Comparison of ENCODE assay signal across 8 mouse cellular contexts in the genomic region with DNA sequence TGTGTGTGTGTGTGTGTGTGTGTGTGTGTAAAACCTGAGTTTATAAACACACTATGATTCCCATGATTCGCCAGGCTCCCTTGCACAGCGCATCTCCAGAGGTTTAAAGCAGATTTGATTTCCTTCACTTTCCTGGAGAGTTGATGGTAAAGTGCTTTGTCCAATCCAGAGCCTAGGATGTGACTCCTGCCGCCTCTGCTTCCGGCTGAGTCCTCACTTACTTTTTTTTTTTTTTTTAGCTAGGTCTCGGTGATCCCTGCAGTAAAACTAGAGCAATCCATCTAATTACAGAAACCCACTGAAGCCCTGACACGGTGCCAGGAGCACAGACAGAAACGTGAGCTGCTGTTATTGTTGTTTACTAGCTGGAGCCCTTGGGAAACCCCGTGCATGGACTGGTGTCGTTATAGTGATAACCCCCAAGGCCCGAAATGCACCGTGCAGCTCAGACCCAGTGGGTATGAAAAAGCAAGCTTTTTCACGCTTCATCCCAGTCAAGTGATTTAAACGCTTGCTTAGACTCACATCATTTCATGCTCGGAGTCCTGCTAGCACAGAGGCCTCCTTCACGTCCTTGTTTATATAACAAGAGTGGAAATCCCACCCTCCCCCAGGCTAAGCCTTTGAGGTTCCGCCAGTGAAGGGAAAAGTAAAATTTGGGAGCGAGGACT. TPM values are rescaled to one million over a fixed set of nuclear protein-coding genes. Genes with fewer than 3 reads are reported as not detected.
DNase-seq lines count a peak whose midpoint lies in the region; ATAC-seq lines count a peak whose summit lies in the region.

No protein-coding gene starts in this region.

- peak; percentile 79 for ATAC-seq in embryonic facial prominence, embryonic 11.5 days (replicated peaks; ENCODE audit: insufficient number of reproducible peaks, low FRiP score, low TSS enrichment, low read depth)
- ATAC-seq in limb, embryonic 13.5 days (ENCODE audit: low FRiP score, low read depth): peak; percentile 79
- peak; percentile 64 for ATAC-seq in neural tube, embryonic 15.5 days (ENCODE audit: low FRiP score)

- H3K4me1 ChIP-seq in embryonic facial prominence, embryonic 11.5 days (ENCODE audit: control insufficient read depth, insufficient read depth, low read length): peaks cover 7% of the 10 kb centered on the region; the same call in 1 of the 2 replicates
- peaks cover 30% of the 10 kb centered on the region for H3K4me1 ChIP-seq in hindbrain, embryonic 10.5 days (replicated peaks)
- H3K4me1 ChIP-seq in limb, embryonic 13.5 days: peaks cover 30% of the 10 kb centered on the region
- H3K4me1 ChIP-seq in neural tube, embryonic 15.5 days: peaks cover 19% of the 10 kb centered on the region

- peak overlapping the region; percentile 19; the same call in 1 of the 2 replicates for H3K4me2 ChIP-seq in embryonic facial prominence, embryonic 11.5 days (ENCODE audit: low read depth, low read length)
- H3K4me2 ChIP-seq in limb, embryonic 13.5 days (replicated peaks): peak overlapping the region; percentile 54
- H3K4me2 ChIP-seq in neural tube, embryonic 15.5 days: peak overlapping the region; percentile 55

- no peaks in the 10 kb centered on the region for H3K27me3 ChIP-seq in embryonic facial prominence, embryonic 11.5 days (ENCODE audit: control insufficient read depth, insufficient read depth, low read length)
- no peaks in the 10 kb centered on the region for H3K27me3 ChIP-seq in hindbrain, embryonic 10.5 days (ENCODE audit: insufficient read depth, poor library complexity, severe bottlenecking)
- H3K27me3 ChIP-seq in limb, embryonic 13.5 days: no peaks in the 10 kb centered on the region
- H3K27me3 ChIP-seq in neural tube, embryonic 15.5 days (replicated peaks): no peaks in the 10 kb centered on the region

- no peak overlapping the region for H3K9ac ChIP-seq in embryonic facial prominence, embryonic 11.5 days (replicated peaks; ENCODE audit: low read length)
- no peak overlapping the region for H3K9ac ChIP-seq in limb, embryonic 13.5 days
- H3K9ac ChIP-seq in neural tube, embryonic 15.5 days (replicated peaks): 0 out of 2 replicates have a peak overlapping the region, but pooled peaks have one; percentile 27

- H3K4me3 ChIP-seq in embryonic facial prominence, embryonic 11.5 days (ENCODE audit: low read depth, low read length): no peak overlapping the region; the same call in 1 of the 2 replicates
- peak overlapping the region; percentile 30 for H3K4me3 ChIP-seq in hindbrain, embryonic 10.5 days
- peak overlapping the region; percentile 12; the same call in 1 of the 2 replicates for H3K4me3 ChIP-seq in limb, embryonic 13.5 days
- H3K4me3 ChIP-seq in neural tube, embryonic 15.5 days (replicated peaks): peak overlapping the region; percentile 13

- 11% methylated on average over 17 of the region's 17 CpGs for WGBS in embryonic facial prominence, embryonic 11.5 days
- WGBS in hindbrain, embryonic 10.5 days: 19% methylated on average over 17 of the region's 17 CpGs
- 12% methylated on average over 17 of the region's 17 CpGs for WGBS in limb, embryonic 13.5 days
- WGBS in neural tube, embryonic 15.5 days: 10% methylated on average over 17 of the region's 17 CpGs

- H3K36me3 ChIP-seq in embryonic facial prominence, embryonic 11.5 days (replicated peaks; ENCODE audit: control insufficient read depth, insufficient read depth, low read depth, low read length): no peaks in the 10 kb centered on the region
- H3K36me3 ChIP-seq in hindbrain, embryonic 10.5 days: no peaks in the 10 kb centered on the region
- H3K36me3 ChIP-seq in limb, embryonic 13.5 days: no peaks in the 10 kb centered on the region
- H3K36me3 ChIP-seq in neural tube, embryonic 15.5 days: no peaks in the 10 kb centered on the region

- peak; percentile 60 for DNase-seq in left cerebral cortex, postnatal 4 days
- DNase-seq in left cerebral cortex, adult 11 months (ENCODE audit: low spot score): no peak
- peak; percentile 72 for DNase-seq in embryonic facial prominence, embryonic 11.5 days (ENCODE audit: low spot score)
- DNase-seq in hindbrain, embryonic 10.5 days (ENCODE audit: low spot score): peak; percentile 67
- no peak for DNase-seq in spleen, postnatal 4 days (ENCODE audit: low spot score in 2 of 2)
- DNase-seq in thymus, postnatal 36 days: no peak

- no peak overlapping the region for H3K27ac ChIP-seq in embryonic facial prominence, embryonic 11.5 days (replicated peaks; ENCODE audit: low read depth, low read length)
- peak overlapping the region; percentile 80 for H3K27ac ChIP-seq in hindbrain, embryonic 10.5 days
- peak overlapping the region; percentile 79 for H3K27ac ChIP-seq in limb, embryonic 13.5 days
- peak overlapping the region; percentile 61 for H3K27ac ChIP-seq in neural tube, embryonic 15.5 days (replicated peaks)

- H3K9me3 ChIP-seq in embryonic facial prominence, embryonic 11.5 days (replicated peaks; ENCODE audit: control insufficient read depth, low read length): no peaks in the 10 kb centered on the region
- no peaks in the 10 kb centered on the region for H3K9me3 ChIP-seq in hindbrain, embryonic 10.5 days
- no peaks in the 10 kb centered on the region for H3K9me3 ChIP-seq in limb, embryonic 13.5 days
- no peaks in the 10 kb centered on the region for H3K9me3 ChIP-seq in neural tube, embryonic 15.5 days (replicated peaks)

- intact Hi-C loops in left cerebral cortex, postnatal 4 days (cut with DNase I): no loop called here

RNA-seq across cellular contexts. Expression of a gene that starts 36.3 kb away (rescaled TPM):
- total RNA-seq in left cerebral cortex, postnatal 4 days (2021): 100 to 1,000 TPM; 101 to 110 TPM
- 1,087 and 1,113 TPM in 2 replicates for polyA plus RNA-seq in embryonic facial prominence, embryonic 11.5 days (2014; fragmentation: Nextera tagmentation; extraction: Ambion mirVana)
- 918 and 954 TPM in 2 replicates for polyA plus RNA-seq in hindbrain, embryonic 10.5 days (2016; fragmentation: Nextera tagmentation; extraction: Ambion mirVana)
- polyA plus RNA-seq in limb, embryonic 13.5 days (2015; fragmentation: Nextera tagmentation; extraction: Ambion mirVana): 936 and 944 TPM in 2 replicates
- polyA plus RNA-seq in neural tube, embryonic 15.5 days (2015; fragmentation: Nextera tagmentation; extraction: Ambion mirVana): 381 and 465 TPM in 2 replicates

Comparison
In these comparisons a context has a peak if more than half of its experiments do, and no peak if none do; other contexts are left out.
1. DNase-seq: peak in left cerebral cortex, postnatal 4 days (single experiment), embryonic facial prominence, embryonic 11.5 days (single experiment) and hindbrain, embryonic 10.5 days (single experiment); none in left cerebral cortex, adult 11 months (single experiment), spleen, postnatal 4 days (0 of 2) and thymus, postnatal 36 days (0 of 2).
2. Peak in every context shown above with its lines, with median percentiles within 50 percentile points of each other: ATAC-seq and H3K4me2 ChIP-seq.